ENCODE assay signal across 21 mouse cellular contexts in genomic region chr15:99422551-99422950, GRCm38 (mm10). TPM values are rescaled to one million over a fixed set of nuclear protein-coding genes. Genes with fewer than 3 reads are reported as not detected.
DNase-seq lines count a peak whose midpoint lies in the region; ATAC-seq lines count a peak whose summit lies in the region.
"Had no signal": no experiment of that assay in that cellular context is flagged by ENCODE, and none has a peak within 500 bp of the region (broad histone marks: within the 10 kb centered on the region; RNA-seq: fewer than 3 reads in every experiment).

No protein-coding gene starts in this region.

- peak; percentile 10 for DNase-seq in adrenal gland, postnatal 14 days
- no peak for DNase-seq in adrenal gland, postnatal 10 days
- no peak for DNase-seq in hindbrain, embryonic 11.5 days (ENCODE audit: low spot score)
- peak; percentile 74 for DNase-seq in midbrain, embryonic 11.5 days (ENCODE audit: low spot score, missing footprints)
- no peak for DNase-seq in frontal cortex, adult 2 months (ENCODE audit: extremely low spot score in 1 of 2, low spot score in 1 of 2)
- DNase-seq: adrenal gland, adult 8-10 months; cerebellum, adult 18-20 months; gastrocnemius, postnatal 14 days; kidney, adult 8-10 months; kidney, postnatal 4 days; layer of hippocampus, postnatal 36 days; lung, postnatal 14 days; right cerebral cortex, postnatal 4 days had no signal

- WGBS in hindbrain, embryonic 11.5 days, result 93% methylated on average over 23 of the region's 23 CpGs
- 89% methylated on average over 23 of the region's 23 CpGs for WGBS in hindbrain, embryonic 12.5 days
- 92% methylated on average over 23 of the region's 23 CpGs for WGBS in midbrain, embryonic 11.5 days
- WGBS in midbrain, embryonic 15.5 days, result 92% methylated on average over 23 of the region's 23 CpGs
- 93% methylated on average over 23 of the region's 23 CpGs for WGBS in limb, embryonic 15.5 days

- no peaks in the 10 kb centered on the region for H3K27me3 ChIP-seq in hindbrain, embryonic 11.5 days (ENCODE audit: control insufficient read depth, insufficient read depth, low read length)
- H3K27me3 ChIP-seq in hindbrain, embryonic 12.5 days, result no peaks in the 10 kb centered on the region
- H3K27me3 ChIP-seq in midbrain, embryonic 11.5 days (ENCODE audit: control insufficient read depth, insufficient read depth, low read length), result no peaks in the 10 kb centered on the region
- H3K27me3 ChIP-seq in midbrain, embryonic 15.5 days (replicated peaks), result no peaks in the 10 kb centered on the region
- no peaks in the 10 kb centered on the region for H3K27me3 ChIP-seq in limb, embryonic 15.5 days
- H3K27me3 ChIP-seq: heart, embryonic 13.5 days; liver, embryonic 15.5 days; midbrain, embryonic 12.5 days had no signal

- 0 out of 2 replicates have a peak overlapping the region, but pooled peaks have one; percentile 9 for H3K27ac ChIP-seq in hindbrain, embryonic 11.5 days (ENCODE audit: low read depth, low read length)
- H3K27ac ChIP-seq in hindbrain, embryonic 12.5 days, result no peak overlapping the region
- no peak overlapping the region for H3K27ac ChIP-seq in midbrain, embryonic 11.5 days (ENCODE audit: low read depth, low read length)
- H3K27ac ChIP-seq in midbrain, embryonic 15.5 days, result no peak overlapping the region
- H3K27ac ChIP-seq in limb, embryonic 15.5 days, result 0 out of 2 replicates have a peak overlapping the region, but pooled peaks have one; percentile 38
- H3K27ac ChIP-seq: liver, embryonic 15.5 days had no signal

- H3K4me2 ChIP-seq in hindbrain, embryonic 11.5 days (replicated peaks; ENCODE audit: low read depth, low read length), result no peak overlapping the region
- H3K4me2 ChIP-seq in hindbrain, embryonic 12.5 days (replicated peaks), result no peak overlapping the region
- H3K4me2 ChIP-seq in midbrain, embryonic 11.5 days, result no peak overlapping the region
- H3K4me2 ChIP-seq in midbrain, embryonic 15.5 days, result no peak overlapping the region
- H3K4me2 ChIP-seq in limb, embryonic 15.5 days, result no peak overlapping the region
- H3K4me2 ChIP-seq: heart, embryonic 13.5 days; liver, embryonic 15.5 days; midbrain, embryonic 12.5 days had no signal

- H3K9ac ChIP-seq in hindbrain, embryonic 11.5 days (ENCODE audit: low read depth, low read length), result no peak overlapping the region
- no peak overlapping the region for H3K9ac ChIP-seq in hindbrain, embryonic 12.5 days
- H3K9ac ChIP-seq in midbrain, embryonic 11.5 days (ENCODE audit: low read length), result no peak overlapping the region
- H3K9ac ChIP-seq in midbrain, embryonic 15.5 days, result no peak overlapping the region
- no peak overlapping the region for H3K9ac ChIP-seq in limb, embryonic 15.5 days
- H3K9ac ChIP-seq: heart, embryonic 13.5 days; liver, embryonic 15.5 days; midbrain, embryonic 12.5 days had no signal

- no peak for ATAC-seq in hindbrain, embryonic 11.5 days (ENCODE audit: low FRiP score)
- no peak for ATAC-seq in hindbrain, embryonic 12.5 days (ENCODE audit: low FRiP score)
- ATAC-seq in midbrain, embryonic 11.5 days (ENCODE audit: low FRiP score), result no peak
- no peak for ATAC-seq in midbrain, embryonic 15.5 days (replicated peaks)
- no peak for ATAC-seq in limb, embryonic 15.5 days (ENCODE audit: insufficient number of reproducible peaks, low FRiP score, low TSS enrichment, low read depth)
- ATAC-seq: CD4-positive, CD25-positive, alpha-beta regulatory T cell, adult 4 months had no signal

- no peaks in the 10 kb centered on the region for H3K9me3 ChIP-seq in hindbrain, embryonic 11.5 days (ENCODE audit: control insufficient read depth, low read length)
- no peaks in the 10 kb centered on the region for H3K9me3 ChIP-seq in hindbrain, embryonic 12.5 days (replicated peaks)
- H3K9me3 ChIP-seq in midbrain, embryonic 11.5 days (ENCODE audit: control insufficient read depth, low read length), result no peaks in the 10 kb centered on the region
- H3K9me3 ChIP-seq in midbrain, embryonic 15.5 days, result no peaks in the 10 kb centered on the region
- H3K9me3 ChIP-seq in limb, embryonic 15.5 days, result no peaks in the 10 kb centered on the region
- H3K9me3 ChIP-seq: heart, embryonic 13.5 days; liver, embryonic 15.5 days; midbrain, embryonic 12.5 days had no signal

- peaks cover 7% of the 10 kb centered on the region for H3K36me3 ChIP-seq in hindbrain, embryonic 11.5 days (ENCODE audit: control insufficient read depth, insufficient read depth, low read length)
- peaks cover 54% of the 10 kb centered on the region for H3K36me3 ChIP-seq in hindbrain, embryonic 12.5 days
- peaks cover 12% of the 10 kb centered on the region for H3K36me3 ChIP-seq in midbrain, embryonic 11.5 days (ENCODE audit: control insufficient read depth, insufficient read depth, low read length)
- H3K36me3 ChIP-seq in midbrain, embryonic 15.5 days (replicated peaks), result peaks cover 17% of the 10 kb centered on the region; the same call in 1 of the 2 replicates
- H3K36me3 ChIP-seq in limb, embryonic 15.5 days, result peaks cover 60% of the 10 kb centered on the region
- H3K36me3 ChIP-seq: liver, embryonic 15.5 days had no signal

- no peaks in the 10 kb centered on the region for H3K4me1 ChIP-seq in hindbrain, embryonic 11.5 days (replicated peaks; ENCODE audit: control insufficient read depth, insufficient read depth, low read length)
- H3K4me1 ChIP-seq in hindbrain, embryonic 12.5 days, result peaks cover 12% of the 10 kb centered on the region
- peaks cover 10% of the 10 kb centered on the region for H3K4me1 ChIP-seq in midbrain, embryonic 11.5 days (ENCODE audit: control insufficient read depth, insufficient read depth, low read length)
- H3K4me1 ChIP-seq in midbrain, embryonic 15.5 days, result peaks cover 9% of the 10 kb centered on the region
- peaks cover 46% of the 10 kb centered on the region for H3K4me1 ChIP-seq in limb, embryonic 15.5 days

- no peak overlapping the region for H3K4me3 ChIP-seq in hindbrain, embryonic 11.5 days (ENCODE audit: low read depth, low read length)
- no peak overlapping the region for H3K4me3 ChIP-seq in hindbrain, embryonic 12.5 days
- H3K4me3 ChIP-seq in midbrain, embryonic 11.5 days (ENCODE audit: low read depth, low read length), result no peak overlapping the region
- H3K4me3 ChIP-seq in midbrain, embryonic 15.5 days, result no peak overlapping the region
- no peak overlapping the region for H3K4me3 ChIP-seq in limb, embryonic 15.5 days
- H3K4me3 ChIP-seq: heart, embryonic 13.5 days; liver, embryonic 15.5 days; midbrain, embryonic 12.5 days; myocyte had no signal

RNA-seq across cellular contexts. Expression of gene Tmbim6, which starts 29.9 kb away (rescaled TPM):
- total RNA-seq in adrenal gland, postnatal 14 days (2021), result 571 and 598 TPM in 2 replicates
- total RNA-seq in adrenal gland, postnatal 10 days (2021), result 100 to 1,000 TPM; 581 to 642 TPM
- 212 and 224 TPM in 2 replicates for polyA plus RNA-seq in hindbrain, embryonic 11.5 days (2014; fragmentation: Nextera tagmentation; extraction: Ambion mirVana)
- polyA plus RNA-seq in hindbrain, embryonic 12.5 days (2016; fragmentation: Nextera tagmentation; extraction: Ambion mirVana), result 271 and 274 TPM in 2 replicates
- 228 and 248 TPM in 2 replicates for polyA plus RNA-seq in midbrain, embryonic 11.5 days (2014; fragmentation: Nextera tagmentation; extraction: Ambion mirVana)
- polyA plus RNA-seq in midbrain, embryonic 15.5 days (2015; fragmentation: Nextera tagmentation; extraction: Ambion mirVana), result 276 and 282 TPM in 2 replicates
- polyA plus RNA-seq in limb, embryonic 15.5 days (2015; fragmentation: Nextera tagmentation; extraction: Ambion mirVana), result 327 and 351 TPM in 2 replicates
- polyA plus RNA-seq in frontal cortex, adult 2 months (2012; rRNA removed), result 365 and 368 TPM in 2 replicates

RNA-seq across cellular contexts. Expression of gene Nckap5l, which starts 35.0 kb away (rescaled TPM):
- total RNA-seq in adrenal gland, postnatal 14 days (2021), result 25.6 and 29.0 TPM in 2 replicates
- 10 to 100 TPM; 19.8 to 34.0 TPM for total RNA-seq in adrenal gland, postnatal 10 days (2021)
- polyA plus RNA-seq in hindbrain, embryonic 11.5 days (2014; fragmentation: Nextera tagmentation; extraction: Ambion mirVana), result 9.3 and 10.2 TPM in 2 replicates
- 14.9 and 16.1 TPM in 2 replicates for polyA plus RNA-seq in hindbrain, embryonic 12.5 days (2016; fragmentation: Nextera tagmentation; extraction: Ambion mirVana)
- polyA plus RNA-seq in midbrain, embryonic 11.5 days (2014; fragmentation: Nextera tagmentation; extraction: Ambion mirVana), result 8.0 and 9.4 TPM in 2 replicates
- polyA plus RNA-seq in midbrain, embryonic 15.5 days (2015; fragmentation: Nextera tagmentation; extraction: Ambion mirVana), result 13.4 and 15.6 TPM in 2 replicates
- 10.5 and 12.3 TPM in 2 replicates for polyA plus RNA-seq in limb, embryonic 15.5 days (2015; fragmentation: Nextera tagmentation; extraction: Ambion mirVana)
- 14.4 and 14.6 TPM in 2 replicates for polyA plus RNA-seq in frontal cortex, adult 2 months (2012; rRNA removed)

RNA-seq across cellular contexts. Expression of gene Bcdin3d, which starts 52.0 kb away (rescaled TPM):
- 3.9 and 6.8 TPM in 2 replicates for total RNA-seq in adrenal gland, postnatal 14 days (2021)
- total RNA-seq in adrenal gland, postnatal 10 days (2021), result 1 to 10 TPM; 6.0 to 6.5 TPM
- 17.1 and 18.1 TPM in 2 replicates for polyA plus RNA-seq in hindbrain, embryonic 11.5 days (2014; fragmentation: Nextera tagmentation; extraction: Ambion mirVana)
- polyA plus RNA-seq in hindbrain, embryonic 12.5 days (2016; fragmentation: Nextera tagmentation; extraction: Ambion mirVana), result 18.9 TPM in 2 replicates
- 19.5 and 19.7 TPM in 2 replicates for polyA plus RNA-seq in midbrain, embryonic 11.5 days (2014; fragmentation: Nextera tagmentation; extraction: Ambion mirVana)
- polyA plus RNA-seq in midbrain, embryonic 15.5 days (2015; fragmentation: Nextera tagmentation; extraction: Ambion mirVana), result 21.5 and 23.0 TPM in 2 replicates
- 12.7 and 15.1 TPM in 2 replicates for polyA plus RNA-seq in limb, embryonic 15.5 days (2015; fragmentation: Nextera tagmentation; extraction: Ambion mirVana)
- 5.7 and 6.8 TPM in 2 replicates for polyA plus RNA-seq in frontal cortex, adult 2 months (2012; rRNA removed)

RNA-seq across cellular contexts. Expression of gene Fmnl3, which starts 52.3 kb away (rescaled TPM):
- 21.3 and 31.3 TPM in 2 replicates for total RNA-seq in adrenal gland, postnatal 14 days (2021)
- 10 to 100 TPM; 27.6 to 31.7 TPM for total RNA-seq in adrenal gland, postnatal 10 days (2021)
- polyA plus RNA-seq in hindbrain, embryonic 11.5 days (2014; fragmentation: Nextera tagmentation; extraction: Ambion mirVana), result 10.5 and 11.4 TPM in 2 replicates
- polyA plus RNA-seq in hindbrain, embryonic 12.5 days (2016; fragmentation: Nextera tagmentation; extraction: Ambion mirVana), result 19.7 and 23.4 TPM in 2 replicates
- polyA plus RNA-seq in midbrain, embryonic 11.5 days (2014; fragmentation: Nextera tagmentation; extraction: Ambion mirVana), result 8.6 and 8.9 TPM in 2 replicates
- polyA plus RNA-seq in midbrain, embryonic 15.5 days (2015; fragmentation: Nextera tagmentation; extraction: Ambion mirVana), result 9.1 and 10.0 TPM in 2 replicates
- polyA plus RNA-seq in limb, embryonic 15.5 days (2015; fragmentation: Nextera tagmentation; extraction: Ambion mirVana), result 25.0 and 26.9 TPM in 2 replicates
- polyA plus RNA-seq in frontal cortex, adult 2 months (2012; rRNA removed), result 18.5 and 19.9 TPM in 2 replicates

Comparison
In these comparisons a context has a peak if more than half of its experiments do, and no peak if none do; other contexts are left out.
1. DNase-seq: peak in adrenal gland, postnatal 14 days (single experiment) and midbrain, embryonic 11.5 days (single experiment); none in adrenal gland, postnatal 10 days (single experiment), hindbrain, embryonic 11.5 days (single experiment) and frontal cortex, adult 2 months (0 of 2).
2. H3K27ac ChIP-seq: peak in hindbrain, embryonic 11.5 days (single experiment) and limb, embryonic 15.5 days (single experiment); none in hindbrain, embryonic 12.5 days (single experiment), midbrain, embryonic 11.5 days (single experiment) and midbrain, embryonic 15.5 days (single experiment).